Mouse (Mus musculus) neural tube, embryonic 11.5 days (tissue): ENCODE data around the gene Adprm. TPM values are rescaled to one million over a fixed set of nuclear protein-coding genes. Genes with fewer than 3 reads are reported as not detected.

Experiments used
- ATAC-seq: fragments of 200-750 bp; cut with Nextera tagmentation; 2 replicates; pipeline ENCODE4 v1.8.0; 2017; ENCODE audit warnings: moderate number of reproducible peaks, mild to moderate bottlenecking, moderate TSS enrichment, moderate library complexity; ENCODE audit not compliant: insufficient read depth, low FRiP score, low TSS enrichment
- DNase-seq: peaks from one replicate; pipeline ENCODE4 v3.0.0-alpha.2; 2015; ENCODE audit warnings: low spot score
- H3K27ac ChIP-seq: fragments of 300-500 bp; sonication (generic); 2 replicates; pipeline ENCODE4 v1.5.1; 2014; ENCODE audit warnings: low read depth, mild to moderate bottlenecking, low read length
- H3K27me3 ChIP-seq: fragments of 300-500 bp; sonication (generic); 2 replicates; pipeline ENCODE4 v1.6.1; 2014; ENCODE audit warnings: mild to moderate bottlenecking, low read length, mixed read lengths; ENCODE audit not compliant: control insufficient read depth, insufficient read depth
- H3K36me3 ChIP-seq: fragments of 300-500 bp; sonication (generic); 2 replicates; pipeline ENCODE4 v1.6.1; 2014; ENCODE audit warnings: mild to moderate bottlenecking, low read length, moderate library complexity, mixed read lengths; ENCODE audit not compliant: control insufficient read depth, insufficient read depth
- H3K4me1 ChIP-seq: fragments of 300-500 bp; sonication (generic); 2 replicates; pipeline ENCODE4 v1.6.1; 2014; ENCODE audit warnings: low read length, mixed read lengths; ENCODE audit not compliant: control insufficient read depth, insufficient read depth
- H3K4me2 ChIP-seq: fragments of 300-500 bp; sonication (generic); 2 replicates; pipeline ENCODE4 v1.6.1; 2014; ENCODE audit warnings: low read depth, mild to moderate bottlenecking, moderate library complexity
- H3K4me3 ChIP-seq: fragments of 300-500 bp; sonication (generic); 2 replicates; pipeline ENCODE4 v1.5.1; 2014; ENCODE audit warnings: low read depth, low read length
- H3K9ac ChIP-seq: fragments of 300-500 bp; sonication (generic); 2 replicates; pipeline ENCODE4 v1.6.1; 2014; ENCODE audit warnings: mild to moderate bottlenecking, low read length
- H3K9me3 ChIP-seq: fragments of 300-500 bp; sonication (generic); 2 replicates; pipeline ENCODE4 v1.6.1; 2016; ENCODE audit warnings: low read length; ENCODE audit not compliant: control insufficient read depth
- WGBS: fragments of 180-500 bp; shearing (Covaris S2); extraction: QIAGEN DNeasy Blood & Tissue Kit; methylation state at CpG from one replicate; pipeline ENCODE4 v1.1.7; 2014; 5-methylcytosine and 5-hydroxymethylcytosine counted together
- polyA plus RNA-seq: library from polyadenylated mRNA; unstranded; fragments of >200 nt; fragmentation: Nextera tagmentation; extraction: Ambion mirVana; gene quantifications from 2 replicates; pipeline ENCODE4 v1.2.1, GENCODE M21; 2014

Gene Adprm
- polyA plus RNA-seq, 1 experiment from 2014 or later = 40.6 TPM

DNA sequence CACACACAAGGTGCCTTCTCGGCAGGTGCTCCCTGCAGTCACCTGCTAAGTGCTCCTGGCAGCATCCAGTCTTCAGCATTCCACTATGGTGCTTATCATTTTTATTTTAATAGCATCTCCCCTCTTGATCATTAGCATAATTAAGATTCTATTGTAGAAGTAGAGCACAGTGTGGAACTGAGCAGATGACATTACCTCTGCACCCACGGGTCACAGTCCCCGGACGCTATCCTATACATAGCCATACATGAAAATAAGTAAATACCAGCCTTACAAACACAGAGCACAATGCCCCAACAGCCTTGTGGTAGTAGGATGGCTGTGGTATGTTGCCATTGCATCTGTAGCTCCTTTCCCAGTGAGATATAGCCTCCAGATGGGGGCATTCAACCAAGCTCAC is 43.9 kb downstream of the Adprm start:
- no peak for DNase-seq
- H3K4me2 ChIP-seq = no peak overlapping the region
- H3K9me3 ChIP-seq = no peaks in the 10 kb centered on the region
- 95% methylated on average over 4 of the region's 4 CpGs for WGBS
- no peak overlapping the region for H3K9ac ChIP-seq
- H3K36me3 ChIP-seq = no peaks in the 10 kb centered on the region
- H3K4me3 ChIP-seq = no peak overlapping the region
- no peaks in the 10 kb centered on the region for H3K4me1 ChIP-seq
- no peaks in the 10 kb centered on the region for H3K27me3 ChIP-seq
- ATAC-seq = no peak
- H3K27ac ChIP-seq = no peak overlapping the region

DNA sequence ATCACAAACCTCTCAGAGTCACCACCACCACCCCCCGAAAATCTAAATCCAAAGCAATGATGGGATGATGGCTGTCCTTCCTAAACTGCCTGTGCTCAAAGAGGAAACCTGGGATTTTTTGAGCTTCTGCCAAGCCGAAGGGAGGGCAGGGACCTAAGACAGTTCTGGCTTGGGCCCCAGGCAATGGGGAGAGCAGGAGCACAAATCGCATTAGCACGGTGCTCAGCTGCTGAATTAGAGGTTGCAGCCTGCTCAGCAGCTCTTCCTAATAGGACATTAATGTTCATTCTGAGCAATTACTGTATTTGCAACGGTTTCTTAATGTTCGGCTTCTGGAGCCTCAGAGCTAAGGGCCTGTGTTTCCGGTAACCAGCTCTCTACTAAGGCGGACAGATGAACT is 44.4 kb downstream of the Adprm start:
- H3K9me3 ChIP-seq = no peaks in the 10 kb centered on the region
- H3K36me3 ChIP-seq = no peaks in the 10 kb centered on the region
- no peaks in the 10 kb centered on the region for H3K27me3 ChIP-seq
- H3K4me3 ChIP-seq = no peak overlapping the region
- WGBS = 84% methylated on average over 8 of the region's 8 CpGs
- ATAC-seq (no peak), DNase-seq (no peak)
- no peaks in the 10 kb centered on the region for H3K4me1 ChIP-seq
- no peak overlapping the region for H3K4me2 ChIP-seq
- no peak overlapping the region for H3K27ac ChIP-seq
- H3K9ac ChIP-seq = no peak overlapping the region

DNA sequence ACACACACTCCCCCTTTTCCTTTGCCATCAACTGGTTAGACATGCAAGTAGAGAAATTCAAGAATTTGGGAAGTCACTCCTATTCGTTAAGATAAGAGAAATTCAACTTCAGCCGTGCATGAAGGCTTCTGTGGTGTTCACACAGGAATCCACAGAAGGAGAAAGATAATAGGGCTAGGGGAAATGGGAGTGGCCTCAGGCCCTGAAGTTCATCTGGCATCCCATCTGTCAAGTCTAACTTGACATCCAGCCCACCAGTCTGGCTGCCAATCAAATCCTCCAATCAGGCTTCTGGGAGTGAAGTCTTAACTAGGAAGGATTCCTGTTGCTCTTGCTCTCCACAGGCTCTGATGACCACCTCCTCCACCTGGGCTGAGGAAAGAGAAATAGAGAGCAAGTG is 49.5 kb downstream of the Adprm start:
- H3K4me3 ChIP-seq = no peak overlapping the region
- peaks cover 4% of the 10 kb centered on the region; the same call in 1 of the 2 replicates for H3K4me1 ChIP-seq
- no peaks in the 10 kb centered on the region for H3K36me3 ChIP-seq
- 74% methylated on average over 2 of the region's 2 CpGs for WGBS
- ATAC-seq (no peak), DNase-seq (no peak)
- no peaks in the 10 kb centered on the region for H3K27me3 ChIP-seq
- no peaks in the 10 kb centered on the region for H3K9me3 ChIP-seq
- H3K9ac ChIP-seq = no peak overlapping the region
- H3K27ac ChIP-seq = no peak overlapping the region
- H3K4me2 ChIP-seq = no peak overlapping the region

DNA sequence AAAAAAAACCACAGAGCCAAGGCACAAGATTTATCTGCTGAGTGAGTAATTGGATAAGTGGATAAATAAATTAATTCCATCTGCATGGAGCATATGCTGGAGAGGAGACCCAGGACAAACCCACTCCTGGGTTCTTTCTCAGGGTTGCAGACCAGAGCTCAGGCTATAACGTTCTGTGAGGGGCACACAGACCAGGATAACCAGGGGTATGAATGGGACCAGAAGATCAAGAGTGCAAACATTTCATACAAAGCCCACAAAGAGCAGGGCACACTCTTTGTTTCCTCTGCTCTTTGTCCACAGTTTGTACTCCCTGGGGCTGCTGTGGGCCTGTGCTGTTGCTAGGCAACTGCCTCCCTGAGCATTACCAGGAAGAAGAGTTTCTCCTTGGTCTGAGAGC is 50.7 kb downstream of the Adprm start:
- DNase-seq (peak; percentile 53), ATAC-seq (no peak)
- Histone ChIP-seq H3K27me3 (no peaks in the 10 kb centered on the region), H3K4me2 (no peak overlapping the region), H3K27ac (no peak overlapping the region), H3K36me3 (no peaks in the 10 kb centered on the region), H3K9ac (peak overlapping the region; percentile 24; the same call in 1 of the 2 replicates), H3K9me3 (no peaks in the 10 kb centered on the region), H3K4me3 (no peak overlapping the region), H3K4me1 (peaks cover 4% of the 10 kb centered on the region; the same call in 1 of the 2 replicates)
- WGBS = 32% methylated on average over 1 of the region's 1 CpGs

DNA sequence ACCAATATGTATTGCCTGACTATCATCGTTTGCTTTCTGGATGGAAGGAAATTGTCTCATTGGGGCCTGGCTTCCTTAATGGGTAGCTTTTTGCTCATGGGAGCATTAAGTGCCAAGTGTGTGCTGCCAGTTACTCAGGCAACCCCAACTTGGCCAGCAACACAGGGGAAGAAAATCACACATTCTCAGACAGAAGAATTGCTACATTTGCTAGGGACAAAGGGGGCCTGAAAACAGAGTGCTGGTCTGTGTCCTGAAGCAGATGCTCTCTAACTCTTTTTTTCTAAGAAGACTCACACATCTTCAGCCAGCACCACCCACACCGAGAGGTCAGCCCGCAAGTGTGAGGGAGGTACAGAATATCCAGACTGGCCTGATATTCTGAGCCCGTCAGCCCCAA is 51.7 kb downstream of the Adprm start:
- DNase-seq (no peak), ATAC-seq (no peak)
- no peaks in the 10 kb centered on the region for H3K27me3 ChIP-seq
- H3K9me3 ChIP-seq = no peaks in the 10 kb centered on the region
- H3K4me3 ChIP-seq = no peak overlapping the region
- H3K4me1 ChIP-seq = peaks cover 4% of the 10 kb centered on the region; the same call in 1 of the 2 replicates
- no peak overlapping the region for H3K9ac ChIP-seq
- WGBS = 80% methylated on average over 4 of the region's 4 CpGs
- no peak overlapping the region for H3K4me2 ChIP-seq
- no peak overlapping the region for H3K27ac ChIP-seq
- H3K36me3 ChIP-seq = no peaks in the 10 kb centered on the region

DNA sequence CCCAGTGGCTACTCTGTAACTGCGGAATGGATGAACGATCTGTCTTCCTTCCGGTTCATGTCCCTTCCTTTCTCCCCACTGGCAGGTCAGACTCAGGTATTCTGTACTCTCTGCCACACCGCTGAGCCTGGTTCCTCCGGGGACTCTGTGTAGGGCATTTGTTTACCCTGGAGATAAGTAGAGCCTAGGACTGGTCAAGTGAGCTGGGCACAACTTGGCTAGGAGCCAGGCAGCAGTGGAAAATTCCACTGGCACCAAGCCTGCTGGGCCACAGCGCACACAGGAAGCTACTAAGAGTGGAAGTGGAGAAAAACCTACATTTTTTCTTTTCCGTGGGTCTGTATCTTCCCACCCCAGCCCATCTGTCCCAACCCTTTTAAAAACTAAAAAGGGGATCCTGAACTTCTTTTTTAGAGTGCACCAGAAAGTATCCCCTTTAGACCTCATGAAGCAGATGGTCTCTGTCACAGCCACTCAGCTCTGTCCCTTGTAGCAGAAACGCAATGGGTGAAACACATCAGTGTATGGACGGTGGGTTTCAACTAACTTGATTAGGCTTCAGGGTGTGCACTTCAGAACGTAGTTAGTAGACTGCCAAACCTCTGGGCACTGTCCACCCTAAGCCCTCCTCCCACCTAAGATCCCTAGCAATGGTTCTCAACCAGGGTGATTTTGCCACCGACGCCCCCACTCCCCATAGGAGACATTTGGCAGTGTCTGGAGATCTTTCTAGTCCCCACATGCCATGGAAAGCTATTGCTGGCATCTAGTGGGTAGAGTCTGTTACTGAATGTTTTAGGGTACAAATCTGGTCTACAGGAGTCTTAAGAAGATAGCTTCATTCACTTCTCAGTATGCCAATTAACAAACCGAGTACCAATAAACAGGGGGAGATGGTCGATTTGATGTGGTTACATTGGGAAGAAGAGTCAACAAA is 53.7 kb downstream of the Adprm start:
- WGBS = 88% methylated on average over 14 of the region's 14 CpGs
- Histone ChIP-seq H3K36me3 (no peaks in the 10 kb centered on the region), H3K9ac (no peak overlapping the region)

DNA sequence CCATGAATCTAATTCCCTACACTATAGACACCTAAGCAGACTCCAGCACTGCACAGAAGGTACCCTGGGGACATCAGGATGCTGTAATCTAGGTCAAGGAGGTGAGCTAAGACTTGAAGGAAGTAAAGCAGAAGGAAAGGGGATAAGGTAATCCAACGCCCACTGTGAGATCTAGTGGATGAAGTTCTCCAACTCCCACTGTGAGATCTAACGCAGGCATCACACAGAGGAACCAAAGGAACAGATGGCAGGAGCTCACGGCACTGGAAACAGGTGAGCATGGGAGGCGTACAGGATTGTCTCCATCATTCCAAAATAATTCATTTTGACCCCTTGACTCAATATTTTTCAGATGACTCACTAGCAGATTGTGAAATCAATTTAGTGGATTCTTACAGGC is 55.9 kb downstream of the Adprm start:
- 76% methylated on average over 4 of the region's 4 CpGs for WGBS
- Histone ChIP-seq H3K36me3 (no peaks in the 10 kb centered on the region), H3K27ac (no peak overlapping the region), H3K4me2 (no peak overlapping the region), H3K4me3 (no peak overlapping the region), H3K9ac (no peak overlapping the region), H3K9me3 (no peaks in the 10 kb centered on the region), H3K4me1 (no peaks in the 10 kb centered on the region), H3K27me3 (no peaks in the 10 kb centered on the region)
- no peak for DNase-seq
- no peak for ATAC-seq

More for the DNA sequence above, 53.7 kb downstream of the Adprm start:
- Histone ChIP-seq H3K27me3 (no peaks in the 10 kb centered on the region), H3K4me2 (no peak overlapping the region), H3K9me3 (no peaks in the 10 kb centered on the region), H3K4me1 (peaks cover 4% of the 10 kb centered on the region; the same call in 1 of the 2 replicates), H3K27ac (no peak overlapping the region), H3K4me3 (no peak overlapping the region)
- ATAC-seq = no peak
- no peak for DNase-seq

DNA sequence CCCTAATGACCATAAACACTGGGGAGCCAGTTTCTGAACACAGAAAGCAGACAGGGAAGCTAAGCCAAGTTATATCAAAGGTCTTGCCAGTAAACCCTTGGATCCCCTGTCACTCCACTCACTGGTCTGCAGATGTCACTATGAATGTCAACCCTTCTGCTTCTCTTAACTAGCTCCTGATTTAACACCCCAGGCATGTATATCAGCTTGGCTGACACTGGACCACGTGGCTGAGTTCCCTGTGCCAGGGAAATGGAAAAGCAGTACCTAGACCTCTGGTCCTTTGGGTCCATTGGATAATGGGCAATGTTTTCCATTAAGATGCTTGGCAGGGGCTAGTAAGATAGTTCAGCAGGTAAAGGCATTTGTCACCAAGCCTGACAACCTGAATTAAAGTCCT is 58.7 kb downstream of the Adprm start:
- no peaks in the 10 kb centered on the region for H3K36me3 ChIP-seq
- no peak overlapping the region for H3K4me3 ChIP-seq
- no peaks in the 10 kb centered on the region for H3K27me3 ChIP-seq
- DNase-seq (no peak), ATAC-seq (no peak)
- H3K9ac ChIP-seq = no peak overlapping the region
- H3K9me3 ChIP-seq = no peaks in the 10 kb centered on the region
- 66% methylated on average over 1 of the region's 1 CpGs for WGBS
- H3K4me1 ChIP-seq = no peaks in the 10 kb centered on the region
- no peak overlapping the region for H3K27ac ChIP-seq
- H3K4me2 ChIP-seq = no peak overlapping the region

DNA sequence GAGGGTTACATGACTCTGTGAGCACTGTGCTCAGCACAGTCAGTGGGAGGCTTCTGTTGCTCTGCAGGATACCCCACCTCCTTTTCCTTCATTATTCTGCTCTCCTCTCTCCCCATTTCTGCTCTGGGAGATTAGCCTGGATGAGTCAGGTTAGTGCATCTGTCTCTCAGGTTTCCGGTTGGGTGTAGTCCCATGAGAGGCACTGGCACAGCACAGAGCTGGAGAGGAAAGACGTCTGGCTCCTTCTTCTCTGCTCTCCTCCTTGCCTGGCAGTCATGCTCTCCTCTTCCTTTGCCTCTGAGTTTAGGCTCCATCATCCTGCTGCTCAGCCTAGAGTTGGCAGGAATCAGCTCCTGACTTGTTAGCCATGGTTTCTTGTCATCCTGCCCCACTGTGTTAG is 60.2 kb downstream of the Adprm start:
- no peak for DNase-seq
- H3K9ac ChIP-seq = no peak overlapping the region
- 81% methylated on average over 2 of the region's 2 CpGs for WGBS
- H3K27me3 ChIP-seq = no peaks in the 10 kb centered on the region
- H3K36me3 ChIP-seq = no peaks in the 10 kb centered on the region
- H3K9me3 ChIP-seq = no peaks in the 10 kb centered on the region
- H3K27ac ChIP-seq = no peak overlapping the region
- ATAC-seq = no peak
- no peak overlapping the region for H3K4me3 ChIP-seq
- H3K4me1 ChIP-seq = no peaks in the 10 kb centered on the region
- H3K4me2 ChIP-seq = no peak overlapping the region
